ENCODE assay signal across 27 mouse cellular contexts in the genomic region with DNA sequence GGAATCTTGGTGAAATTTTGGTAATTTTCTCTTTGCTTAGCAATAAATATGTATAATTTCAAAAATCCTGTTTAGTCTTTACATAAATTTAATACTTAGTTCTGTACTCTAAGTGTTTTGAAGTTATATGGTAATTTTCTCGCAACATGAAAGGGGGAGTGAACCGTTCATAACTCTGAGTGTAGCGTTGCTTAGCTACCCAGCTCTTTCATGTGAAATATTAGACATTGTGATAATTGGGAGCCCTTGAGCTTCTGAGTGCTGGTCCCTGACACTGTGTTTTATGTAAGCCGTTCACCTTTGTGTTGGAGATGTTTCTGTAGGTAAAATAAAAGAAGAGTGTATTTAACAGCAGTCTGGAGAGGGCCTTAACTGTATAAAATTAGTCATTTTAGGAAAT.
DNase-seq lines count a peak whose midpoint lies in the region; ATAC-seq and TF ChIP-seq lines count a peak whose summit lies in the region.
"Had no signal": no experiment of that assay in that cellular context is flagged by ENCODE, and none has a peak within 500 bp of the region (broad histone marks: within the 10 kb centered on the region; RNA-seq: fewer than 3 reads in every experiment).

No protein-coding gene starts in this region.

- H3K27ac ChIP-seq in forebrain, embryonic 16.5 days (ENCODE audit: low read length), result no peak overlapping the region
- H3K27ac ChIP-seq in forebrain, embryonic 11.5 days (ENCODE audit: low read depth, low read length), result no peak overlapping the region
- H3K27ac ChIP-seq in hindbrain, postnatal 0 days, result no peak overlapping the region
- no peak overlapping the region for H3K27ac ChIP-seq in hindbrain, embryonic 12.5 days
- no peak overlapping the region for H3K27ac ChIP-seq in midbrain, postnatal 0 days (ENCODE audit: low read depth, low read length)
- H3K27ac ChIP-seq in midbrain, embryonic 10.5 days (replicated peaks), result no peak overlapping the region
- H3K27ac ChIP-seq: embryonic facial prominence, embryonic 10.5 days; embryonic facial prominence, embryonic 13.5 days; gastrocnemius, adult 2 months; heart, adult 2 months; hindbrain, embryonic 13.5 days had no signal

- H3K9me3 ChIP-seq in forebrain, embryonic 16.5 days (ENCODE audit: control insufficient read depth, low read length), result no peaks in the 10 kb centered on the region
- no peaks in the 10 kb centered on the region for H3K9me3 ChIP-seq in forebrain, embryonic 11.5 days (ENCODE audit: control insufficient read depth, low read length)
- no peaks in the 10 kb centered on the region for H3K9me3 ChIP-seq in hindbrain, postnatal 0 days (ENCODE audit: low read length)
- H3K9me3 ChIP-seq in hindbrain, embryonic 12.5 days (replicated peaks), result no peaks in the 10 kb centered on the region
- no peaks in the 10 kb centered on the region for H3K9me3 ChIP-seq in midbrain, postnatal 0 days (ENCODE audit: low read length)
- H3K9me3 ChIP-seq in midbrain, embryonic 10.5 days (replicated peaks), result no peaks in the 10 kb centered on the region
- H3K9me3 ChIP-seq: embryonic facial prominence, embryonic 10.5 days; embryonic facial prominence, embryonic 13.5 days; hindbrain, embryonic 13.5 days had no signal

- H3K36me3 ChIP-seq in forebrain, embryonic 16.5 days (ENCODE audit: control insufficient read depth, insufficient read depth), result no peaks in the 10 kb centered on the region
- no peaks in the 10 kb centered on the region for H3K36me3 ChIP-seq in forebrain, embryonic 11.5 days (ENCODE audit: control insufficient read depth, insufficient read depth, low read length)
- no peaks in the 10 kb centered on the region for H3K36me3 ChIP-seq in hindbrain, postnatal 0 days (ENCODE audit: insufficient read depth, low read length)
- no peaks in the 10 kb centered on the region for H3K36me3 ChIP-seq in hindbrain, embryonic 12.5 days
- peaks cover 3% of the 10 kb centered on the region; the same call in 1 of the 2 replicates for H3K36me3 ChIP-seq in midbrain, postnatal 0 days (ENCODE audit: insufficient read depth, low read length)
- no peaks in the 10 kb centered on the region for H3K36me3 ChIP-seq in midbrain, embryonic 10.5 days
- H3K36me3 ChIP-seq: embryonic facial prominence, embryonic 10.5 days; embryonic facial prominence, embryonic 13.5 days had no signal

- no peak overlapping the region for H3K9ac ChIP-seq in forebrain, embryonic 16.5 days (replicated peaks; ENCODE audit: low read depth, low read length)
- H3K9ac ChIP-seq in forebrain, embryonic 11.5 days (ENCODE audit: low read length), result no peak overlapping the region
- no peak overlapping the region for H3K9ac ChIP-seq in hindbrain, postnatal 0 days (replicated peaks; ENCODE audit: low read length)
- no peak overlapping the region for H3K9ac ChIP-seq in hindbrain, embryonic 12.5 days
- no peak overlapping the region for H3K9ac ChIP-seq in midbrain, postnatal 0 days (replicated peaks; ENCODE audit: low read length, poor library complexity, severe bottlenecking)
- H3K9ac ChIP-seq: embryonic facial prominence, embryonic 13.5 days; hindbrain, embryonic 13.5 days had no signal

- peak; percentile 48; the same call in 1 of the 2 replicates for ATAC-seq in forebrain, embryonic 16.5 days
- no peak for ATAC-seq in forebrain, embryonic 11.5 days (replicated peaks; ENCODE audit: low FRiP score)
- ATAC-seq in hindbrain, postnatal 0 days, result peak; percentile 44; the same call in 1 of the 2 replicates
- ATAC-seq in hindbrain, embryonic 12.5 days (ENCODE audit: low FRiP score), result no peak
- ATAC-seq in midbrain, postnatal 0 days (ENCODE audit: low FRiP score), result peak; percentile 47; the same call in 1 of the 2 replicates
- ATAC-seq: CD4-positive, CD25-positive, alpha-beta regulatory T cell, adult 4 months; hindbrain, embryonic 16.5 days; inflammation-experienced regulatory T-cells, adult 6 months; intestine, embryonic 16.5 days had no signal

- no peak overlapping the region for H3K4me2 ChIP-seq in forebrain, embryonic 16.5 days (ENCODE audit: low read length)
- no peak overlapping the region for H3K4me2 ChIP-seq in forebrain, embryonic 11.5 days (ENCODE audit: low read depth, low read length, severe bottlenecking)
- H3K4me2 ChIP-seq in hindbrain, postnatal 0 days (ENCODE audit: low read depth, low read length), result no peak overlapping the region
- no peak overlapping the region for H3K4me2 ChIP-seq in hindbrain, embryonic 12.5 days (replicated peaks)
- no peak overlapping the region for H3K4me2 ChIP-seq in midbrain, postnatal 0 days (ENCODE audit: low read depth, low read length, poor library complexity, severe bottlenecking)
- H3K4me2 ChIP-seq: embryonic facial prominence, embryonic 13.5 days; heart, embryonic 11.5 days; hindbrain, embryonic 13.5 days had no signal

- WGBS in forebrain, embryonic 16.5 days, result 38% methylated on average over 4 of the region's 4 CpGs
- 74% methylated on average over 4 of the region's 4 CpGs for WGBS in forebrain, embryonic 11.5 days
- 46% methylated on average over 4 of the region's 4 CpGs for WGBS in hindbrain, postnatal 0 days
- WGBS in hindbrain, embryonic 12.5 days, result 72% methylated on average over 4 of the region's 4 CpGs
- WGBS in midbrain, postnatal 0 days, result 54% methylated on average over 4 of the region's 4 CpGs
- WGBS in midbrain, embryonic 10.5 days, result 95% methylated on average over 4 of the region's 4 CpGs

- no peak overlapping the region for H3K4me3 ChIP-seq in forebrain, embryonic 16.5 days (replicated peaks; ENCODE audit: low read length)
- no peak overlapping the region for H3K4me3 ChIP-seq in forebrain, embryonic 11.5 days (ENCODE audit: low read depth, low read length)
- H3K4me3 ChIP-seq in hindbrain, postnatal 0 days (ENCODE audit: low read length), result no peak overlapping the region
- H3K4me3 ChIP-seq in hindbrain, embryonic 12.5 days, result no peak overlapping the region
- H3K4me3 ChIP-seq in midbrain, postnatal 0 days (ENCODE audit: low read depth, low read length), result no peak overlapping the region
- H3K4me3 ChIP-seq in midbrain, embryonic 10.5 days, result no peak overlapping the region
- H3K4me3 ChIP-seq: embryonic facial prominence, embryonic 10.5 days; embryonic facial prominence, embryonic 13.5 days; erythroblast, embryonic 14.5 days; gastrocnemius, adult 2 months; heart, adult 2 months; hindbrain, embryonic 13.5 days had no signal

- TF ChIP-seq CTCF in hindbrain, postnatal 0 days (IDR thresholded peaks at IDR 0.05; ENCODE audit: low read depth), result no peak
- no peak for TF ChIP-seq CTCF in midbrain, postnatal 0 days (IDR thresholded peaks at IDR 0.05)

- H3K4me1 ChIP-seq in forebrain, embryonic 16.5 days (replicated peaks; ENCODE audit: control insufficient read depth, insufficient read depth, low read length), result peaks cover 2% of the 10 kb centered on the region
- H3K4me1 ChIP-seq in forebrain, embryonic 11.5 days (replicated peaks; ENCODE audit: control insufficient read depth, insufficient read depth, low read length), result no peaks in the 10 kb centered on the region
- no peaks in the 10 kb centered on the region for H3K4me1 ChIP-seq in hindbrain, postnatal 0 days (ENCODE audit: insufficient read depth, low read length)
- peaks cover 2% of the 10 kb centered on the region for H3K4me1 ChIP-seq in hindbrain, embryonic 12.5 days
- H3K4me1 ChIP-seq in midbrain, postnatal 0 days (ENCODE audit: insufficient read depth, low read length), result no peaks in the 10 kb centered on the region
- H3K4me1 ChIP-seq in midbrain, embryonic 10.5 days, result no peaks in the 10 kb centered on the region

- no peaks in the 10 kb centered on the region for H3K27me3 ChIP-seq in forebrain, embryonic 16.5 days (replicated peaks; ENCODE audit: control insufficient read depth, insufficient read depth, low read length)
- no peaks in the 10 kb centered on the region for H3K27me3 ChIP-seq in forebrain, embryonic 11.5 days (ENCODE audit: control insufficient read depth, insufficient read depth, low read length)
- H3K27me3 ChIP-seq in hindbrain, postnatal 0 days (ENCODE audit: insufficient read depth, low read length), result no peaks in the 10 kb centered on the region
- no peaks in the 10 kb centered on the region for H3K27me3 ChIP-seq in hindbrain, embryonic 12.5 days
- no peaks in the 10 kb centered on the region for H3K27me3 ChIP-seq in midbrain, postnatal 0 days (ENCODE audit: insufficient read depth, low read length)
- H3K27me3 ChIP-seq in midbrain, embryonic 10.5 days (ENCODE audit: low read depth, poor library complexity, severe bottlenecking), result no peaks in the 10 kb centered on the region
- H3K27me3 ChIP-seq: embryonic facial prominence, embryonic 13.5 days; hindbrain, embryonic 13.5 days had no signal

- DNase-seq in forebrain, embryonic 11.5 days (ENCODE audit: low spot score), result no peak
- DNase-seq in hindbrain, postnatal 0 days (ENCODE audit: low spot score), result no peak
- no peak for DNase-seq in midbrain, postnatal 0 days (ENCODE audit: low spot score)
- no peak for DNase-seq in midbrain, embryonic 10.5 days (ENCODE audit: low spot score)
- DNase-seq in retina, postnatal 1 day, result peak; percentile 28
- no peak for DNase-seq in ovary, postnatal 10 days (ENCODE audit: low spot score)
- DNase-seq: adrenal gland, adult 2 months; adrenal gland, postnatal 14 days; cerebellum, adult 11-12 months; cerebellum, adult 8-10 months; cerebellum, postnatal 10 days; cerebellum, postnatal 36 days; embryo, embryonic 11 days; gastrocnemius, adult 2 months; gastrocnemius, postnatal 14 days; heart, adult 2 months had no signal

Comparison
In these comparisons a context has a peak if more than half of its experiments do, and no peak if none do; other contexts are left out.
1. ATAC-seq: peak in forebrain, embryonic 16.5 days (single experiment), hindbrain, postnatal 0 days (single experiment) and midbrain, postnatal 0 days (single experiment); none in forebrain, embryonic 11.5 days (single experiment) and hindbrain, embryonic 12.5 days (single experiment).